Mouse (Mus musculus) forebrain, embryonic 12.5 days (tissue): ENCODE measurements at regions not wholly inside any gene's neighbourhood (a gene's known extent, or its start where the extent isn't known, plus 50 kb on each side); places are given as distances from the start of the nearest gene placed in this dataset.

Source experiments
- ATAC-seq: fragments of 200-750 bp; cut with Nextera tagmentation; 2 replicates; pipeline ENCODE4 v1.8.0; 2017; ENCODE audit warnings: moderate TSS enrichment; ENCODE audit not compliant: low FRiP score
- H3K27ac ChIP-seq: fragments of 300-500 bp; sonication (generic); 2 replicates; pipeline ENCODE4 v1.5.1; 2016; ENCODE audit warnings: mild to moderate bottlenecking
- H3K27me3 ChIP-seq: fragments of 300-500 bp; sonication (generic); 2 replicates; pipeline ENCODE4 v1.6.1; 2016; ENCODE audit warnings: mild to moderate bottlenecking
- H3K36me3 ChIP-seq: fragments of 300-500 bp; sonication (generic); replicated peaks from 2 replicates; pipeline ENCODE4 v1.6.1; 2016; ENCODE audit warnings: mild to moderate bottlenecking
- H3K4me1 ChIP-seq: fragments of 300-500 bp; sonication (generic); 2 replicates; pipeline ENCODE4 v1.6.1; 2016
- H3K4me2 ChIP-seq: fragments of 300-500 bp; sonication (generic); 2 replicates; pipeline ENCODE4 v1.6.1; 2016; ENCODE audit warnings: mild to moderate bottlenecking, moderate library complexity
- H3K4me3 ChIP-seq: fragments of 300-500 bp; sonication (generic); replicated peaks from 2 replicates; pipeline ENCODE4 v1.5.1; 2016; ENCODE audit warnings: mild to moderate bottlenecking
- H3K9ac ChIP-seq: fragments of 300-500 bp; sonication (generic); 2 replicates; pipeline ENCODE4 v1.6.1; 2016; ENCODE audit warnings: mild to moderate bottlenecking
- H3K9me3 ChIP-seq: fragments of 300-500 bp; sonication (generic); 2 replicates; pipeline ENCODE4 v1.6.1; 2016
- WGBS: fragments of 180-500 bp; shearing (Covaris S2); methylation state at CpG from one replicate; pipeline ENCODE4 v1.1.7; 2016; 5-methylcytosine and 5-hydroxymethylcytosine counted together

GRCm38 (mm10) chr16:55526230-55526842, 228.6 kb upstream of the Zpld1 start:
- Histone ChIP-seq H3K4me2 (no peak overlapping the region), H3K4me1 (no peaks in the 10 kb centered on the region), H3K36me3 (no peaks in the 10 kb centered on the region), H3K27me3 (no peaks in the 10 kb centered on the region), H3K9ac (no peak overlapping the region), H3K4me3 (no peak overlapping the region), H3K27ac (no peak overlapping the region), H3K9me3 (no peaks in the 10 kb centered on the region)
- 75% methylated on average over 5 of the region's 5 CpGs for WGBS
- no peak for ATAC-seq

- no peak overlapping the region for H3K4me3 ChIP-seq
- 95% methylated on average over 1 of the region's 1 CpGs for WGBS
- no peaks in the 10 kb centered on the region for H3K4me1 ChIP-seq
- H3K9ac ChIP-seq: no peak overlapping the region
- no peak for ATAC-seq
- H3K9me3 ChIP-seq: no peaks in the 10 kb centered on the region
- no peak overlapping the region for H3K4me2 ChIP-seq
- H3K27ac ChIP-seq: no peak overlapping the region
- no peaks in the 10 kb centered on the region for H3K27me3 ChIP-seq
- no peaks in the 10 kb centered on the region for H3K36me3 ChIP-seq
Measured at GRCm38 (mm10) chr16:55523264-55523663, 225.5 kb upstream of the Zpld1 start.

- H3K4me1 ChIP-seq: no peaks in the 10 kb centered on the region
- H3K27ac ChIP-seq: no peak overlapping the region
- no peaks in the 10 kb centered on the region for H3K36me3 ChIP-seq
- no peak for ATAC-seq
- no peaks in the 10 kb centered on the region for H3K27me3 ChIP-seq
- no peak overlapping the region for H3K9ac ChIP-seq
- WGBS: 100% methylated on average over 1 of the region's 1 CpGs
- no peak overlapping the region for H3K4me2 ChIP-seq
- H3K4me3 ChIP-seq: no peak overlapping the region
- H3K9me3 ChIP-seq: no peaks in the 10 kb centered on the region
Measured at GRCm38 (mm10) chr16:55522283-55522682, 224.5 kb upstream of the Zpld1 start.

GRCm38 (mm10) chr16:55521421-55521971, 223.7 kb upstream of the Zpld1 start:
- ATAC-seq: no peak
- WGBS: 94% methylated on average over 6 of the region's 6 CpGs
- Histone ChIP-seq H3K4me1 (no peaks in the 10 kb centered on the region), H3K4me3 (no peak overlapping the region), H3K27ac (no peak overlapping the region), H3K27me3 (no peaks in the 10 kb centered on the region), H3K4me2 (no peak overlapping the region), H3K9ac (no peak overlapping the region), H3K36me3 (no peaks in the 10 kb centered on the region), H3K9me3 (no peaks in the 10 kb centered on the region)

- no peak for ATAC-seq
- no peaks in the 10 kb centered on the region for H3K9me3 ChIP-seq
- H3K27me3 ChIP-seq: no peaks in the 10 kb centered on the region
- H3K9ac ChIP-seq: no peak overlapping the region
- no peak overlapping the region for H3K27ac ChIP-seq
- H3K4me3 ChIP-seq: no peak overlapping the region
- H3K36me3 ChIP-seq: no peaks in the 10 kb centered on the region
- H3K4me2 ChIP-seq: no peak overlapping the region
- WGBS: 92% methylated on average over 6 of the region's 6 CpGs
- H3K4me1 ChIP-seq: 0 out of 2 replicates have a peak, but pooled peaks cover 2% of the 10 kb centered on the region
Measured at GRCm38 (mm10) chr16:55520077-55520476, 222.3 kb upstream of the Zpld1 start.

GRCm38 (mm10) chr16:55519646-55520045, 221.9 kb upstream of the Zpld1 start:
- H3K9me3 ChIP-seq: no peaks in the 10 kb centered on the region
- H3K27ac ChIP-seq: no peak overlapping the region
- no peak for ATAC-seq
- no peak overlapping the region for H3K9ac ChIP-seq
- no peaks in the 10 kb centered on the region for H3K27me3 ChIP-seq
- 90% methylated on average over 1 of the region's 1 CpGs for whole genome bisulfite sequencing
- H3K4me3 ChIP-seq: no peak overlapping the region
- no peak overlapping the region for H3K4me2 ChIP-seq
- 0 out of 2 replicates have a peak, but pooled peaks cover 3% of the 10 kb centered on the region for H3K4me1 ChIP-seq
- no peaks in the 10 kb centered on the region for H3K36me3 ChIP-seq

- WGBS: 88% methylated on average over 4 of the region's 4 CpGs
- H3K27ac ChIP-seq: no peak overlapping the region
- H3K9me3 ChIP-seq: no peaks in the 10 kb centered on the region
- no peak overlapping the region for H3K4me3 ChIP-seq
- no peak for ATAC-seq
- H3K27me3 ChIP-seq: no peaks in the 10 kb centered on the region
- H3K36me3 ChIP-seq: no peaks in the 10 kb centered on the region
- 0 out of 2 replicates have a peak, but pooled peaks cover 3% of the 10 kb centered on the region for H3K4me1 ChIP-seq
- no peak overlapping the region for H3K4me2 ChIP-seq
- no peak overlapping the region for H3K9ac ChIP-seq
Measured at GRCm38 (mm10) chr16:55516994-55517393, 219.2 kb upstream of the Zpld1 start.

GRCm38 (mm10) chr16:55515228-55515696, 217.5 kb upstream of the Zpld1 start:
- peak overlapping the region; percentile 29 for H3K4me3 ChIP-seq
- WGBS: 16% methylated on average over 16 of the region's 16 CpGs
- no peaks in the 10 kb centered on the region for H3K27me3 ChIP-seq
- peak; percentile 81 for ATAC-seq
- no peaks in the 10 kb centered on the region for H3K36me3 ChIP-seq
- no peaks in the 10 kb centered on the region for H3K9me3 ChIP-seq
- H3K4me1 ChIP-seq: 0 out of 2 replicates have a peak, but pooled peaks cover 3% of the 10 kb centered on the region
- peak overlapping the region; percentile 44 for H3K9ac ChIP-seq
- H3K4me2 ChIP-seq: peak overlapping the region; percentile 54
- H3K27ac ChIP-seq: no peak overlapping the region

GRCm38 (mm10) chr16:55514448-55515200, 216.8 kb upstream of the Zpld1 start:
- peak; percentile 49; the same call in 1 of the 2 replicates for ATAC-seq
- Histone ChIP-seq H3K4me1 (0 out of 2 replicates have a peak, but pooled peaks cover 3% of the 10 kb centered on the region), H3K9me3 (no peaks in the 10 kb centered on the region), H3K9ac (no peak overlapping the region), H3K27ac (no peak overlapping the region), H3K27me3 (no peaks in the 10 kb centered on the region), H3K36me3 (no peaks in the 10 kb centered on the region), H3K4me3 (peak overlapping the region; percentile 29), H3K4me2 (peak overlapping the region; percentile 54)
- WGBS: 68% methylated on average over 6 of the region's 6 CpGs

GRCm38 (mm10) chr16:55504796-55505413, 207.1 kb upstream of the Zpld1 start:
- Histone ChIP-seq H3K4me2 (no peak overlapping the region), H3K9me3 (no peaks in the 10 kb centered on the region), H3K27me3 (no peaks in the 10 kb centered on the region), H3K4me1 (no peaks in the 10 kb centered on the region), H3K36me3 (no peaks in the 10 kb centered on the region), H3K9ac (no peak overlapping the region), H3K27ac (no peak overlapping the region), H3K4me3 (no peak overlapping the region)
- ATAC-seq: no peak
- 83% methylated on average over 6 of the region's 6 CpGs for WGBS

- H3K36me3 ChIP-seq: no peaks in the 10 kb centered on the region
- H3K9me3 ChIP-seq: no peaks in the 10 kb centered on the region
- no peak overlapping the region for H3K27ac ChIP-seq
- H3K4me2 ChIP-seq: no peak overlapping the region
- H3K27me3 ChIP-seq: no peaks in the 10 kb centered on the region
- ATAC-seq: no peak
- no peak overlapping the region for H3K9ac ChIP-seq
- WGBS: 83% methylated on average over 3 of the region's 3 CpGs
- H3K4me1 ChIP-seq: no peaks in the 10 kb centered on the region
- H3K4me3 ChIP-seq: no peak overlapping the region
Measured at GRCm38 (mm10) chr16:55504274-55504673, 206.5 kb upstream of the Zpld1 start.

- no peak overlapping the region for H3K27ac ChIP-seq
- no peak for ATAC-seq
Measured at GRCm38 (mm10) chr16:55503273-55503672, 205.5 kb upstream of the Zpld1 start.

More at GRCm38 (mm10) chr16:55503273-55503672, 205.5 kb upstream of the Zpld1 start:
- no peaks in the 10 kb centered on the region for H3K27me3 ChIP-seq
- H3K36me3 ChIP-seq: no peaks in the 10 kb centered on the region
- H3K4me2 ChIP-seq: no peak overlapping the region
- no peak overlapping the region for H3K9ac ChIP-seq
- no peaks in the 10 kb centered on the region for H3K9me3 ChIP-seq
- H3K4me3 ChIP-seq: no peak overlapping the region
- no peaks in the 10 kb centered on the region for H3K4me1 ChIP-seq
